Mouse (Mus musculus) limb, embryonic 14.5 days (tissue): ENCODE data around the gene Iqgap1. TPM values are rescaled to one million over a fixed set of nuclear protein-coding genes. Genes with fewer than 3 reads are reported as not detected.
A peak's percentile ranks its signal among the peaks of the same experiment; 100 is the strongest.

ENCODE experiments used
- ATAC-seq: fragments of 200-750 bp; cut with Nextera tagmentation; 2 replicates; pipeline ENCODE4 v1.8.0; 2017; ENCODE audit warnings: low read depth, moderate number of reproducible peaks, moderate TSS enrichment; ENCODE audit not compliant: low FRiP score
- DNase-seq: peaks from one replicate; pipeline ENCODE4 v3.0.0-alpha.2; 2015; ENCODE audit warnings: low spot score
- H3K27ac ChIP-seq: fragments of 300-500 bp; sonication (generic); replicated peaks from 2 replicates; pipeline ENCODE4 v1.5.1; 2014; ENCODE audit warnings: low read depth, mild to moderate bottlenecking, low read length, moderate library complexity, mixed read lengths
- H3K27me3 ChIP-seq: fragments of 300-500 bp; sonication (generic); 2 replicates; pipeline ENCODE4 v1.6.1; 2014; ENCODE audit warnings: low read length, mixed read lengths; ENCODE audit not compliant: control insufficient read depth, insufficient read depth
- H3K36me3 ChIP-seq: fragments of 300-500 bp; sonication (generic); 2 replicates; pipeline ENCODE4 v1.6.1; 2014; ENCODE audit warnings: mild to moderate bottlenecking, low read length, moderate library complexity, mixed read lengths; ENCODE audit not compliant: control insufficient read depth, insufficient read depth
- H3K4me1 ChIP-seq: fragments of 300-500 bp; sonication (generic); 2 replicates; pipeline ENCODE4 v1.6.1; 2014; ENCODE audit warnings: antibody characterized with exemption, low read length, mixed read lengths; ENCODE audit not compliant: control insufficient read depth, insufficient read depth
- H3K4me2 ChIP-seq: fragments of 300-500 bp; sonication (generic); replicated peaks from 2 replicates; pipeline ENCODE4 v1.6.1; 2014; ENCODE audit warnings: low read depth, mild to moderate bottlenecking, low read length, moderate library complexity; ENCODE audit not compliant: severe bottlenecking
- H3K4me3 ChIP-seq: fragments of 300-500 bp; sonication (generic); replicated peaks from 2 replicates; pipeline ENCODE4 v1.5.1; 2014; ENCODE audit warnings: low read length
- H3K9ac ChIP-seq: fragments of 300-500 bp; sonication (generic); 2 replicates; pipeline ENCODE4 v1.6.1; 2014; ENCODE audit warnings: mild to moderate bottlenecking, low read depth, low read length, moderate library complexity; ENCODE audit not compliant: severe bottlenecking
- H3K9me3 ChIP-seq: fragments of 300-500 bp; sonication (generic); 2 replicates; pipeline ENCODE4 v1.6.1; 2016; ENCODE audit warnings: low read length; ENCODE audit not compliant: control insufficient read depth
- POLR2A ChIP-seq: fragments of 200-500 bp; IDR thresholded peaks from 2 replicates; pipeline ENCODE4 v1.8.0; 2012; ENCODE audit warnings: inconsistent platforms, mild to moderate bottlenecking, moderate library complexity, borderline replicate concordance; ENCODE audit not compliant: insufficient read depth, insufficient read length; ENCODE audit errors: extremely low read depth
- WGBS: fragments of 180-500 bp; shearing (Covaris S2); extraction: QIAGEN DNeasy Blood & Tissue Kit; methylation state at CpG from one replicate; pipeline ENCODE4 v1.1.7; 2014; 5-methylcytosine and 5-hydroxymethylcytosine counted together
- polyA plus RNA-seq, 2 experiments: library from polyadenylated mRNA; depleted of rRNA in 1 of 2; stranded (reverse) in 1 of 2; unstranded in 1 of 2; fragments of >200 nt; fragmentation: Nextera tagmentation in 1 of 2; extraction: Ambion mirVana in 1 of 2; gene quantifications; 2 replicates each; pipeline versions ENCODE4 v1.2.1 to v1.2.3; 2012 to 2014

Gene Iqgap1
- polyA plus RNA-seq, 2 experiments: 43.9 to 93.2 TPM

GRCm38 (mm10) chr7:80781444-80782120 lies 44.2 kb downstream of the Iqgap1 start:
- Histone ChIP-seq H3K4me1 (peaks cover 10% of the 10 kb centered on the region; the same call in 1 of the 2 replicates), H3K4me3 (no peak overlapping the region), H3K27ac (no peak overlapping the region), H3K36me3 (no peaks in the 10 kb centered on the region), H3K9me3 (no peaks in the 10 kb centered on the region), H3K9ac (no peak overlapping the region), H3K4me2 (no peak overlapping the region), H3K27me3 (no peaks in the 10 kb centered on the region)
- ATAC-seq: no peak
- TF ChIP-seq POLR2A: no peak
- DNase-seq: no peak
- WGBS: 76% methylated on average over 9 of the region's 9 CpGs

- Histone ChIP-seq H3K4me2 (no peak overlapping the region; the same call in 1 of the 2 replicates), H3K9ac (no peak overlapping the region), H3K4me1 (peaks cover 16% of the 10 kb centered on the region; the same call in 1 of the 2 replicates), H3K9me3 (no peaks in the 10 kb centered on the region), H3K27me3 (no peaks in the 10 kb centered on the region), H3K4me3 (no peak overlapping the region), H3K36me3 (no peaks in the 10 kb centered on the region), H3K27ac (peak overlapping the region; percentile 44)
- ATAC-seq (peak; percentile 71), DNase-seq (peak; percentile 72)
- WGBS: 67% methylated on average over 12 of the region's 12 CpGs
- TF ChIP-seq POLR2A: no peak
Observed at GRCm38 (mm10) chr7:80778958-80779669, 46.7 kb downstream of the Iqgap1 start.

DNA sequence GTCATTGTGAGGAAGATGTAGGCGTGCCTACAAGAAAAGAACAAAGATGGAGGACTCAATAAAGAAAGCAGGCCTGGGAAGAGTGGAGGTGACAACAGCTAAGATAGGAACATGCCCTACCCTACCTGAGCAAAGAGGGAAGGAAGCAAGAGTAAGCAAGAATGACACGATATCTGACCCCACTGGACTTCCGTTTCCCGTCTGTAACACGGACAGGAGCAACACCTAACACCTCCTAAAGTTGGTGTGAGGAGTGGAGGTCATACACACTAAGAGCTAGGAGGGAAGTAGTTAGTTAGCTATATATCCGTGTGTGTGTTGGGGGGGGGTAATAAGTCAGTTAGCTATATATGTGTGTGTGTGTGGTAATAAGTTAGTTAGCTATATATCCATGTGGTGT lies 47.4 kb downstream of the Iqgap1 start:
- Histone ChIP-seq H3K4me2 (no peak overlapping the region), H3K4me1 (peaks cover 22% of the 10 kb centered on the region; the same call in 1 of the 2 replicates), H3K36me3 (no peaks in the 10 kb centered on the region), H3K9ac (no peak overlapping the region), H3K27ac (no peak overlapping the region), H3K27me3 (no peaks in the 10 kb centered on the region), H3K9me3 (no peaks in the 10 kb centered on the region), H3K4me3 (no peak overlapping the region)
- DNase-seq (no peak), ATAC-seq (no peak)
- no peak for TF ChIP-seq POLR2A
- 88% methylated on average over 6 of the region's 6 CpGs for WGBS

DNA sequence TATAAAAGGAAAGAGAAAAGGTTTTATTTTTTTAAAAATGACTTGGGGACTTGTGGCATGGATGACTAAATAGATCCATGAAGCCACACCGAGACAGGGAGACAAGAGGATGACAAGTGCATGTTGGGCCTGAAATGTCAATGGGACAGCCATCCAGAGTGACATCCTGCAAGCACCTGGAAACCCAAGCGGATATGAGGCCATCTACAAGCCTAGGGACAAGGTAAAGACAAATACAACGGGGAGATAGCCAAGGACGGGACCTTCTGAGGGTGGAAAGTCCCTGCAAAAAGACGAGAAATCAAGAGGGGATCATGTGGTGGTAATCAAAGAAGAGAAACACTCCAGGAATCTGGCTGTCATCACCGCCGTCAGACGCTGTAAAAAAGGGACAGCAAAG lies 48.6 kb downstream of the Iqgap1 start:
- H3K4me1 ChIP-seq: peaks cover 19% of the 10 kb centered on the region; the same call in 1 of the 2 replicates
- no peak overlapping the region for H3K27ac ChIP-seq
- H3K9me3 ChIP-seq: no peaks in the 10 kb centered on the region
- H3K27me3 ChIP-seq: no peaks in the 10 kb centered on the region
- no peaks in the 10 kb centered on the region for H3K36me3 ChIP-seq
- ATAC-seq: no peak
- no peak for DNase-seq
- TF ChIP-seq POLR2A: no peak
- 54% methylated on average over 8 of the region's 8 CpGs for WGBS
- H3K9ac ChIP-seq: no peak overlapping the region
- no peak overlapping the region for H3K4me2 ChIP-seq
- no peak overlapping the region for H3K4me3 ChIP-seq

- no peak overlapping the region for H3K4me2 ChIP-seq
- peaks cover 19% of the 10 kb centered on the region; the same call in 1 of the 2 replicates for H3K4me1 ChIP-seq
- ATAC-seq (no peak), DNase-seq (no peak)
- 88% methylated on average over 3 of the region's 3 CpGs for WGBS
- H3K9me3 ChIP-seq: no peaks in the 10 kb centered on the region
- no peak overlapping the region for H3K9ac ChIP-seq
- no peaks in the 10 kb centered on the region for H3K36me3 ChIP-seq
- H3K4me3 ChIP-seq: no peak overlapping the region
- no peak overlapping the region for H3K27ac ChIP-seq
- H3K27me3 ChIP-seq: no peaks in the 10 kb centered on the region
- TF ChIP-seq POLR2A: no peak
Observed at GRCm38 (mm10) chr7:80776090-80776489, 49.7 kb downstream of the Iqgap1 start.
